Mouse (Mus musculus) thymus, adult 2 months (tissue): ENCODE measurements at regions not wholly inside any gene's neighbourhood (a gene's known extent, or its start where the extent isn't known, plus 50 kb on each side); places are given as distances from the start of the nearest gene placed in this dataset.

ENCODE experiments used
- DNase-seq: peaks from one replicate; pipeline ENCODE4 v3.0.0; 2021
- H3K27ac ChIP-seq: fragments of 200-500 bp; 2 replicates; pipeline ENCODE4 v1.5.1; 2012; ENCODE audit warnings: low read length, control low read depth; ENCODE audit not compliant: control insufficient read depth, insufficient read depth
- H3K27me3 ChIP-seq: fragments of 200-500 bp; 2 replicates; pipeline ENCODE4 v1.6.1; 2012; ENCODE audit warnings: mild to moderate bottlenecking, low read length, moderate library complexity, mixed read lengths; ENCODE audit not compliant: control insufficient read depth, insufficient read depth
- H3K36me3 ChIP-seq: fragments of 200-500 bp; 2 replicates; pipeline ENCODE4 v1.6.1; 2012; ENCODE audit warnings: mild to moderate bottlenecking, low read length, moderate library complexity; ENCODE audit not compliant: control insufficient read depth, insufficient read depth
- H3K4me1 ChIP-seq: fragments of 200-500 bp; replicated peaks from 2 replicates; pipeline ENCODE4 v1.6.1; 2012; ENCODE audit warnings: low read length; ENCODE audit not compliant: control insufficient read depth, insufficient read depth
- H3K4me3 ChIP-seq: fragments of 200-500 bp; 2 replicates; pipeline ENCODE4 v1.5.1; 2012; ENCODE audit warnings: mild to moderate bottlenecking, low read length, control low read depth, moderate library complexity; ENCODE audit not compliant: control insufficient read depth, insufficient read depth
- CTCF ChIP-seq: fragments of 200-500 bp; IDR thresholded peaks from 2 replicates; pipeline ENCODE4 v1.5.1; 2012; ENCODE audit warnings: mild to moderate bottlenecking, control low read depth, low read length, moderate library complexity, borderline replicate concordance; ENCODE audit not compliant: control insufficient read depth, poor library complexity, insufficient read depth; ENCODE audit errors: extremely low read depth
- POLR2A ChIP-seq: fragments of 200-500 bp; IDR thresholded peaks from 2 replicates; pipeline ENCODE4 v1.6.1; 2012; ENCODE audit warnings: mild to moderate bottlenecking, low read length, control low read depth, moderate library complexity; ENCODE audit not compliant: control insufficient read depth, poor library complexity, insufficient read depth; ENCODE audit errors: extremely low read depth
- WGBS: fragments of 180-500 bp; shearing (Covaris S2); methylation state at CpG from one replicate; pipeline ENCODE4 v1.1.7; 2018; 5-methylcytosine and 5-hydroxymethylcytosine counted together

- Histone ChIP-seq H3K27me3 (no peaks in the 10 kb centered on the region), H3K4me3 (no peak overlapping the region), H3K36me3 (no peaks in the 10 kb centered on the region), H3K27ac (no peak overlapping the region), H3K4me1 (no peaks in the 10 kb centered on the region)
- no peak for DNase-seq
- 84% methylated on average over 7 of the region's 7 CpGs for WGBS
- TF ChIP-seq CTCF (no peak), POLR2A (no peak)
Measured at GRCm38 (mm10) chr6:51333722-51334360, 98.6 kb upstream of the Nfe2l3 start.

- Histone ChIP-seq H3K27ac (no peak overlapping the region), H3K36me3 (no peaks in the 10 kb centered on the region), H3K27me3 (no peaks in the 10 kb centered on the region), H3K4me3 (no peak overlapping the region), H3K4me1 (no peaks in the 10 kb centered on the region; the same call in 1 of the 2 replicates)
- TF ChIP-seq CTCF = no peak
- no peak for TF ChIP-seq POLR2A
- WGBS = 98% methylated on average over 5 of the region's 5 CpGs
- no peak for DNase-seq
Measured at GRCm38 (mm10) chr6:51335314-51335713, 97.2 kb upstream of the Nfe2l3 start.

- TF ChIP-seq CTCF = no peak
- no peak for TF ChIP-seq POLR2A
- no peak for DNase-seq
- no peaks in the 10 kb centered on the region; the same call in 1 of the 2 replicates for H3K4me1 ChIP-seq
- no peak overlapping the region for H3K27ac ChIP-seq
- H3K27me3 ChIP-seq = no peaks in the 10 kb centered on the region
- no peaks in the 10 kb centered on the region for H3K36me3 ChIP-seq
- 79% methylated on average over 2 of the region's 2 CpGs for WGBS
- no peak overlapping the region for H3K4me3 ChIP-seq
Measured at GRCm38 (mm10) chr6:51339301-51339700, 93.2 kb upstream of the Nfe2l3 start.

- H3K27me3 ChIP-seq = no peaks in the 10 kb centered on the region
- H3K27ac ChIP-seq = no peak overlapping the region
- no peaks in the 10 kb centered on the region for H3K36me3 ChIP-seq
- H3K4me3 ChIP-seq = no peak overlapping the region
- no peaks in the 10 kb centered on the region for H3K4me1 ChIP-seq
- TF ChIP-seq POLR2A (no peak), CTCF (no peak)
- whole genome bisulfite sequencing = 94% methylated on average over 9 of the region's 9 CpGs
- DNase-seq = no peak
Measured at GRCm38 (mm10) chr6:51347721-51348120, 84.7 kb upstream of the Nfe2l3 start.

GRCm38 (mm10) chr6:51349771-51350170 is 82.7 kb upstream of the Nfe2l3 start:
- H3K4me1 ChIP-seq = no peaks in the 10 kb centered on the region
- H3K27me3 ChIP-seq = no peaks in the 10 kb centered on the region
- no peak overlapping the region for H3K27ac ChIP-seq
- H3K4me3 ChIP-seq = no peak overlapping the region
- no peaks in the 10 kb centered on the region for H3K36me3 ChIP-seq
- 93% methylated on average over 3 of the region's 3 CpGs for WGBS
- no peak for DNase-seq
- TF ChIP-seq CTCF = no peak
- TF ChIP-seq POLR2A = no peak

GRCm38 (mm10) chr6:51355041-51355440 is 77.4 kb upstream of the Nfe2l3 start:
- no peak for DNase-seq
- Histone ChIP-seq H3K4me1 (no peaks in the 10 kb centered on the region), H3K4me3 (no peak overlapping the region), H3K36me3 (no peaks in the 10 kb centered on the region), H3K27me3 (no peaks in the 10 kb centered on the region), H3K27ac (no peak overlapping the region)
- 84% methylated on average over 11 of the region's 11 CpGs for WGBS
- TF ChIP-seq POLR2A (no peak), CTCF (no peak)
